Mouse (Mus musculus) kidney, adult 11 months (tissue): ENCODE measurements around the gene Ccdc117.
"Not testable (repeated sequence)": the region's sequence is repeated elsewhere in the genome, so short reads cannot be mapped to it uniquely, and the experiment has no call there.

Experiments used
- DNase-seq: peaks from one replicate; pipeline ENCODE4 v3.0.0; 2022

The Ccdc117 gene

DNA sequence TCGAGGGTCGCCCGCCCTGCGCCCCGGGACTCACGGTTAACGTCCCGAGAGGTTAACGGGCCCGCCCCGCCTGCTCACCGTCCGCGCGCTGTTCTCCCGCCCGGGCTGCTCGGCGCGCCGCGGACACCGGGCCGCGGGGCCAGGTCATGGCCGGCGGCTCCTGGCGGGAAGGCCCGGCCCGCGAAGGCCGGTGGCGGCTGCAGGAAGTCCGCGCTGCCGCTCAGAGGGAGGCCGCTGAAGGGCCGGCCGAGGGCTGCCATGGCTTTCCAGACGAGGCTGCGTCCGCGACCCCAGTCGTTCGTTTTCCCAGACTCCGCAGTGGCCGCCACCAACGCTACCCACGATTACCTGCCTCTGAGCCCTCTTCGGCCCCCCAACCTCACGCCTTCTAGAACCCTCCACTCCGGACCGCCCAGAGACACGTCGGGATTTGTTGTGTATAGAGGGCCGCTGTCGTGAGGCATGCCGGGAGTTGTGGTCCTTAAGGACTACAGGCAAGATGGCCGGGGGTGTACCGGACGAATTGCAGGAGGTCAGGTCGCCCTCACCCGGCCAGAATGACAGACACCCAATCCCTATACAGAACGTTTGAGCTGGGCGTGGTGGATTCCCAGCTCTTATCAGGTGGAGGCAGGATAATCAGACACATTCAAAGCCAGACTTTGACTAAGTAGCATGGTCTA lies at the start of gene Ccdc117:
TSS of gene Ccdc117 (minus strand) at position 389 of the 683 bp plus-strand sequence.
- peak; percentile 96 for DNase-seq

DNA sequence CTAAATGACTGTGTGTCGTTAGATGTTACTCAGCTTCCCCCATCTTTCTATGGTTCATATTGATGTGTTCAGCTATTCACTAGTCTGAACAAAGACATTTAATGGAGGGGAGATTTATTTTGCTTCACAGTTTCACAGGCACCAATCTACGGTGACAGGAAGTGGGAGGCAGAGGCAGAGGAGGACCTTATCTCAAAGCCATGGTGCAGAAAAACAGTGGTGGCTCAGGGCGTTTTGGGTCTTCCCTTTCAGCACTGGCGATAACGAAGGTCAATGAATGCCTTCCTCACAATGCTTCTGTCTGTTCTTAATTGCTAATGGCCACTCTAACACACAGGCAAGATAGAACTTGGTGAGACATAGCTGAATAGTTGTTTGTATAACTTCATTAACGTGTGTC lies 33.1 kb upstream of the Ccdc117 start:
- DNase-seq = no peak

DNA sequence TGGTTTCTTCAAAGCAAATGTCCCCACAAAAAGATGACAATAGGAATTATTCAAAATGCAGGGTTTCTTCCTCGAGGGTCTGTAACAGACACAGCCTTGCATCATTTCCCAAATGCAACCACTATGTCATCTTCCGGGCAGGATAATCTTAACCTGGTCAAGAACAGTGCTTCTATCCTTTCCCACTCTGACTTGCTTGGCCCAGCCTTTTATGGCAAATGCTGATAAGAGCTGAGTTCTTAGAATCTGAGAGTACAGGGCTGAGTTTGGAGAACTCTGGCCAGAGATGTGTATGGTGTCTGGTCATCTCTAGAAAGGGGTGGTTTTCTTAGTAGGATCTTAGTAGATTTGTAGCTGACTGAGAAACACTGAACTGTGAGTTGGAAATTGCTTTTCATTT lies 31.8 kb upstream of the Ccdc117 start:
- DNase-seq = no peak

DNA sequence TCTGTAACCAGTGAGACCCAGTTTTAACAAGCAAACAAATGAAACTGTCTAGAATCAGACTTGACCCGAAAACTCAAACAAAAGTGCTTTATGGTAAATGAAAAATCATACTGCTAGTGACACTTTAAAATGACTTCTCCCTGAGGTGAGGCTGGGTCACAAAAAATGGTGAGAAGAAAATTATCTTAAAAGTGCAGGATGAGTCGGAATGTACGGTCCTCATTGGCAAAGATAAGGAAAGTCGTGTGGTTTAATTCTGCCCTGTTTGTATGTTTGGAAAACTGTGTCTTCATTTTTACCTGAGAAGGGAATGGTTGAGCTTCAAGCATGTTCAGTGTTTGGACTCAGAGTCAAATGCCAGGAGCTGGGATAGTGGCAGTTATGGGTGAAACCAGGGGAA lies 29.9 kb upstream of the Ccdc117 start:
- no peak for DNase-seq

DNA sequence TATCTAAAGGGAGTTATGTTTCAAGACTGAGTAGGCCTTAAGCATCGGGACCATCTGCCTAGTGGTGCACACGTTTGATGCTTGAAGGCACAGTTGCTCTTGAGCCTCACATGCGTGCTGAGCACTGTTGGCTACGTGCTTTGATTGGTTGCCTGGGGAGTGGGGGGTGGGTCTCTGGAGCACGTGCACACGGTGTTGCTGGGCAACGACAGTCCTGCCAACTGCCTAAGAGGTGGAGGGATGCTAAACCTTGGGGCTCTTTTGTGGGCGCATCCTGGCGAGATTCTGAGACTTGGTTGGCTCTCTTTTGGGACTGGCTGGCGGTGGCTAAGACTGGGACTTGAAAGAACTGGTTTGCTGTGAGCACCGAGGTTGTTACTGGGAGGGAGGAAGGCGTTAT lies 27.5 kb upstream of the Ccdc117 start, which contains the start of gene Ankrd36:
TSS of gene Ankrd36 (plus strand) at position 211 of the 400 bp plus-strand sequence.
- DNase-seq = no peak

DNA sequence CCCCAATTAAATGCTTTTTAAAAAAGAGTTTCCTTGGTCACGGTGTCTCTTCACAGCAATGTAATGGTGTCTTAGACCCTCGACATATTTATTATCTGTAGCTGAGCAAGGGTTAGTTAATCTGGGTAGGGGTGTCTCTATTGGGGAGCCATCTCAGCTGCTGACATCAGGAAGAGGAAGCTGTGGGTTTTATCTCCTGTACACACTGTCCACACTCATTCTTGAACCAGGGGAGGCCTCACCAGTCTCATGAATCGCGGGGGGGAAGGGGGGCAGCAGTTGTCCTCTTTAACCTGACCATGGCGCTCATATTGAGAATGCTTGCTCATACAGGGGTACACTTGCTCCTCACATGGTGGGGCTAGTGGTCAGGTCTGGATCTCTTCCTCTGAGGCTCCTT lies 26.1 kb upstream of the Ccdc117 start:
- no peak for DNase-seq

DNA sequence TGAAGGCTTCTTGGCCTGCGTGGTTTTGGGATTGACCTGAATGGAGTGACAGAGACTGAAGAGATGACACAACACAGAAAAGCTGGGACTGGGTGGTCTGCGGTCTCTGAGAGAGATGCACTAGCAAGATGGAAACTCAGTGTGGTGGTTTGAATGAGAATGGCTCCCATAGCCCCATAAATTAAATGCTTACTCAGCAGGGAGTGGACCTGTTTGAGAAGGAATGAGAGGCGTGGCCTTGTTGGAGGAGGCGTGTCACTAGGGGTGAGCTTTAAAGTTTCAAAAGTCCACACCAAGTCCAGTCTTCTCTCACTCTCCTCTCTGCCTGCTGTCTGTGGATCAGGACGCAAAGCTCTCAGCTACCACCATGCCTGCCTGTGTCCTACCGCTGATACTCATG lies 25.7 kb upstream of the Ccdc117 start:
- no peak for DNase-seq

DNA sequence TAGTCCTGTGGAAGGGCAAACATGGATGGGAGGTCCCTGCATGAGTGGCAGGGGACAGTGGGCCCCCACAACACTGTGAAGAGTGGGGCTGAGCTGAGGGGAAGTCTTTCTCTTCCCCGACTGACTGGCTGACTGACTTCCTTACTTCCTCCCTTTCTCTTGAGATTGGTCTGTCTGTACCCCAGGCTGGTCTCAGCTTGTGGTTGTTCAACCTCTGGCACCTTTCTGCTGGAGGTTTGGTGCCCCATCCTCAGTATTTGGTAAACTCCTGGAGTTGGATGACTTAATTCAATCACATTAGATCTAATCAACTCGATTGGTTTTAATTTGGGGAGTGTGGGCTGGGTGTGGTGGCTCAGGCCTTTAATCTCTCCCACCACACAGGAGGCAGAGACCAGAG lies 24.5 kb upstream of the Ccdc117 start:
- DNase-seq = no peak

DNA sequence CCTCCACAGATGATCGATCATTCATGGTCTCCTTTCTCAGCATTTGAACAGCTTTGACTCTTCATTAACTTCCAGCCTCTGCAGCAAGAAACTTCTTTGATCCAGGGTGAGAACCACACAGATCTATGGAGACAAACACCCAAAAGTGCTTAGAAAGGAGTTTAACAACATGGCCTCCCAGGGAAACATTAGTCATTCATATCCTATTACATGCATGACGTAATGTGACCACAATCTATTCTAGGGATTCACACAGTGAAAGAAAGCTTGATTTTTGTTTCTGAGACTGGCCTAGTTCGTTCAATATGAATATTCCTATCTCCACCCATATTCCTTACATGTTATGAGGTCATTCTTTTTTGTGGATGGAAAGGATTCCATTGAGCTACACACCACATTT lies 23.6 kb upstream of the Ccdc117 start:
- DNase-seq = no peak

DNA sequence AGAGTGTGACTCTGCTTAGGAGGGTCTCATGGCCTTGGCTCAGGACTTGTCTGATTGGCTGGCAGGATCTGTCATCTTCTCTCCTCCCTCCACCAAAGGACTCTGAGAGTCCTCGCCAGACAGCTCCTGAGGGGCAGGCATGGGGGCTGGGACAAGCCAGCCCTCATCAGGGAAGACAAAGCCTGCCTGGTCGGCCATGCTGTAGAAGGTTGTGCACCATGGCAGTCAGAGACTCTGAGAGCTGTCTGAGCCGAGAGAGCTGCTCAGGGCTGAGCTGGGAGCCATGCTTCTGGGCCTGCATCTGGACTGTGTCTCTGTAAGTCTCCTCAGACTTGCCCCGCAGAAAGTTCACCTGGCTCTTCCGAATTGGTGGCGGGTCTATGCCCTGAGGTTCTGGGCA lies 21.9 kb upstream of the Ccdc117 start:
- DNase-seq = no peak

DNA sequence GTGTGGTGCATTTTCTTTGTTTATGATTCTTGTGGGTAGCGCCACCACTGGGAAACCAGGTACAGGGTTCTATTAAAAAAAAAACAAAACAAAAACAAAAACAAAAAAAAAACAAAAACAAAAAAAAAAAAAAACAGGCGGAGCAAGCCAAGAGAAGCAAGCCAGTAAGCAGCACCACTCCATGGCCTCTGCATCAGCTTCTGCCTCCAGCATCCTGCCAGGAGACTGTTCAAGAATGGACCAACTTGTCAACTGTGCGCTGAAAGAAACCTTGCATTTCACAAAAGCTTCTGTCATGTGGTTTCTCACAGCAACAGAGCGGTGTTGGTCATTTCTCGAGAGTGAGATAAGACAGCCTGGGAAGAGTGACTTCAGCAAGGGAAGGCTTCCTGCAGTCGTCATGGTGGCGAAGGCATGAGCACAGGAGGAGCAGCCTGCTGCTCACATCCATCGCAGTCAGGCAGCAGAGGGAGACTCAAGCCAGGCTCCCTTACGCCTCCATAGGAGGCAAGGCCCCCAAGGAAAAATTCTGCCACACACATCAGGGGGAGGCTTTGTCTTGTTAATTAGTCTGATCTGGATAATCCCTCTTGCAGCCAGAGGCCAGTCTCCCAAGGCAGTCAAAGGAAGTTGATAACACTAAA lies 20.8 kb upstream of the Ccdc117 start:
- DNase-seq = no peak

DNA sequence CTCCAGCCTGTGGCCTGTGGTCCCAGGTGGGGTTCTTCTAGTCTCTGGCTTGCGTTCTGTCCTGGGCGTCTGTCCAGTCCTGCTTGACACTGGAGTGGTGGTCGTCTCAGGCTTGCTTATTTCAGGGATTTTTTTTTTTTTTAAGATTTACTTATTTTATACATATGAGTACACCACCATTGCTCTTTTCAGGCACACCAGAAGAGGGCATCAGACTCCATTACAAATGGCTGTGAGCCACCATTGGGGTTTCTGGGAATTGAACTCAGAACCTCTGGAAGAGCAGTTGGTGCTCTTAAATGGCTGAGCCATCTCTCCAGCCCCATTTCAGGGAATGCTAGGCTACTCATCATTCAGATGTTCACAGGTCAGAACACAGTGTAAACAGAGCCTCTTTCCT lies 18.3 kb upstream of the Ccdc117 start:
- no peak for DNase-seq

DNA sequence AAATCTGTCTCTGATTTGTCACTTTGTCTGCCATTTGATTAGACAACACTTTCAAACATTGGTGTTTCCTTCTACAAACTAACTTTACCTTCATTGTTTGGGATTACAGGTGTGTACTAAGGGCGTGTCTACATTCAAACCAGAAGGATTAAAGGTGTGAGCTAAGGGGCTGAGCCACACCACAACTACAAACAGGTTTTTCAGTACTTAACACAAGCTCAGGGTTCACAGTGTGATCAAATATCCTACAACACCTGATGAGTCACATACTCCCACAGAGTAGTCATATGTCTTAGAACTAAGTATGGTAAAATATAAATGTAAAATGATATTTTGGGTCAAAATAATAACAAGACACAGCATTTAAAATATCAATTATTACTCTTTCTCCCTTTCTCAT lies 9.9 kb upstream of the Ccdc117 start:
- DNase-seq = no peak

DNA sequence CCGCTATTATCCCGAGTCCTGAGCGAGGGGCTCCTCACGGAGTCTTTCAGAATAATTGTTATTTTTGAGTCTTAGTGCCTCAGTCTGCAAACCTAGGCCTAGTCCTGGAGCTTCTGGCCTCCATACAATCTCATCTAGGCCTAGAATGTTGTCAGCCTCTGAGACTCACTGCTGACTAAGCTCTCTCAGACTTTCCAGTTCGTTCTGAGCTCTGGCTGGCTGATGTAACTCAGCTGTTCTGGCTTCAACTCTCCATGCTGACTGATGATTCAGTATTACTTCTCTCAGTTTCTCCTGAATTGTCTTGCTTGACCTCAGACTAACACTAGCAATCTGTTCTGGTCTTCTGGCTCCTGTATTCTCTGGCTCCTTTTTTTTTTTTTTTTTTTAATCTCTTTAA lies 9.4 kb upstream of the Ccdc117 start:
- no peak for DNase-seq

DNA sequence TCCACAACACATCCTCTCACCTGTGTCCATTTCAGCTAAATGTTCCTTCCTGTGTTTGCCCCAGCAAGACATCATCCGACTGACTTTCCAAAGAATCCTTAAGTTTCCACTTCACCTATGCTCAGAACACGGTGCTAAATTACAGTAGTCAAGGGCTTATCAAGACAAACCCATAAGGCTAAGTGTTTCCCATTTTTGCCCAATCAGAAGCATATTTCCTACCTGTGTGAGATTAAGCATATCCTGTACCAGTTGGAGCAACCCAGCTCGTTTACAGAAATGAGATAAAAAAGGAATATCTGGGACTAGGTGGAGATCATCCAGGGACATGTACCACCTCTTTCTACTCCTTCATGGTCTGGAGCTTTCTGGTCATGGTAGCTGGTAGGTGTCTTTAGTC lies 4.7 kb upstream of the Ccdc117 start:
- DNase-seq = no peak

DNA sequence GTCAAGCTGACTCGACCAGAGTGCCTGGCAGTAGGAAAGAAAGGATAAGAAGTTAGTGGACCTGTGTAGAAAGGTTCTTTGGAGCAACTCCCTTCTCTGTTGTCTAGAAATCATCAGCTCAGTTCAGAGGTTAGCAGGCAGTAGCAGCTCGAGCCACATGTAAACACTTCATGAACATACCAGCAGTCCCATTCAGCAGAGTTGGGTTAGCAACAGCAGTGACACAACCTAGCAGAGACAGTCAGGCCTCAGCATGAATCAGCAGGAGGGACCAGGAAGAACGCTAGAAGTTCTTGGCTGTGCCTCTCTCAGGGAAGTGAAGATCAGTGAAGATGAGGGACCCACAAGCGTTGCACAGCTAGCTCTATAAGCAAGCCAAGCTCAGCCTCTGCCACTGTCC lies 3.5 kb upstream of the Ccdc117 start:
- no peak for DNase-seq

DNA sequence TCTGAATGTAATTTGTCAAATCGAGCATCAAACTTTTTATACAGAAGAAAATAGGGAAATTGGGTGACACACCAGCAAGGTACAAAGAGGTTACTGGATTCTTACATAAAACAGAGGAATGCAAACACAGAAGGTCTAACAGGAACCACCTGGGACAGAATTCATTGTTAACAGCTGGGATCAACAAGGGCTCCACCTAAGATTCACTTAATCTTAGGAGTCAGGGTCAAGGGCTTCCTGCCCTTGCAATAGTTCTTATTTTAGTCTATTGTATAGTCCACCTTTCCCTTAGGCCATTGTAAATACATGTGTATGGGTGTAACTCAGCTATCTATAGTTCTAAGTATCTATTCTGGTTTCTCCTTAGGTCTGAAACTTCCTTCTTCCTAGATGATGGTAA lies 2.7 kb upstream of the Ccdc117 start:
- not testable (repeated sequence) for DNase-seq

DNA sequence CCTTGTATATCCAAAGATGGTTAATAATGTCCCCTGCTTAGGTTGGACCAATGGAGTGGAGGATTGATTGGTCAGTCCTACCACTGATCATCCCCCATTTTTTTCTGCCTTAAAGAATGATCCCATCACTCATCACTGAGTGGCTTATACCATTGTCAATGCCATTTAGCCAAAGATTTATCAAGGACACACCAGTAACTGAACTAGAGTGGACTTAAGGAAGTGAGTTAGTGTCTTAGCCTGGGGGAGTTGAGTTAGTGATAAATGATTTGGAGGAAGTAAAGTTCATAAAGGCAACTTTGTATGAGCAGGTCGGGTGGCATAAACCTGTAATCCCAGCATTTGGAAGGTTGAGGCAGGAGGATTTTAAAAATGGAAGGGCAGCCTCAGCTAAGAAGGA lies 1.3 kb upstream of the Ccdc117 start:
- no peak for DNase-seq

DNA sequence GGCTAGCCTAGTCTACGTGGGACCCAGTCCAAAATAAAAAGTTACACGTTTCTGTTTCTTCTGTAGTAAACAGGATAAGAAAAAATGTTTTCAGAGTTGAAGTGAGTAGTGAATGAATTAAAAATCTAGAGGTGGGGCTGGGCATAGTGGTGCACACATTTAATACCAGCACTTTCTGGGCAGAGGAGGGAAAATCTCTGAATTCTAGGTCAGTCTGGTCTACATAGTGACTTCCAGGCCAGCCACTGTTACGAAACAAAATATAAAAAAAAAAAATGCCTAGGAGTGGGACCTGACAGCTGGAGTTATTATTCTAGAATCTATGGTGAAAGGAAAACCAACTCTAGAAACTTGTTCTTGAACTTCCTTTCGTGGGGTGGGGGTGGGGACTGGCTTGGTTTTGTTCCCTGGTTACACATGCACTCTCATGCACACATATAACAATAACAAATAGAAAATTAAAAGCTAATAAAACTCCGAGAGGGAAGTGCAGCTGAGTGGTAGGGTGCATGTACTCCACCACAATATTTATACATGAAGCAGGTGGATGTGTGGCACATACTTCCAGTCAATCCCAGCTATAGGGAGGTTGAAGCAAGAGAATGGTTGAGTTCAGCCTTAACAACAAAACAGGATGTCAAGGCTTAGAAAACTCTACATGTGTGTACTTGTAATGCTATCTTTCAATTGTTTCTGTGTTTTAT lies 647 bp upstream of the Ccdc117 start:
- DNase-seq = no peak

DNA sequence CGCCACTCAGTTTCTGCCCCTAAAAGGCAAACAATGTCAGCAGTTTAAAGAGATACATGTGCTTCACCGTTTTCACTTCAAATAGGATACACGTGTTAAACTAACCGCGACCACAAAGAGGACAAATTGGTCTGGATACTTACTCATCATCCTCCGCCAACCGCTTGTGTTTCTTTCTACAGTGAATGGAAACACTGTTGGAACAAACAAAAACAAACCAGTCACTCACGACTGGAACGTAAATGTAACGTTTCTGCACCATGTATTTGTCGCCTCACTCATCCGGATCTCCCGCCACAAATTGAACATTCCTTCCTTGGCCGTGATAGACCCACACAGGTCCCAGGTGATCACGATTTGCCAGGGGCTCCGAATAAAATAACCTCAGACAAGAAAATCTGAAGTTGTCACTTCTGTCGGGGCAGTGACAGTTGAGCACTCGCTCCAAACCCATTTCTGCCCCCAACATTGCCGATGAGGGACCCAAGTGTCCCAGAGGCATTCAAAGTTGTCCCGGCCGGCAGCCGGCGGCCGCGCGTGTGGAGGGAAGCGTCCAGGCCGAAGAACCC lies 673 bp downstream of the Ccdc117 start:
- DNase-seq = no peak

DNA sequence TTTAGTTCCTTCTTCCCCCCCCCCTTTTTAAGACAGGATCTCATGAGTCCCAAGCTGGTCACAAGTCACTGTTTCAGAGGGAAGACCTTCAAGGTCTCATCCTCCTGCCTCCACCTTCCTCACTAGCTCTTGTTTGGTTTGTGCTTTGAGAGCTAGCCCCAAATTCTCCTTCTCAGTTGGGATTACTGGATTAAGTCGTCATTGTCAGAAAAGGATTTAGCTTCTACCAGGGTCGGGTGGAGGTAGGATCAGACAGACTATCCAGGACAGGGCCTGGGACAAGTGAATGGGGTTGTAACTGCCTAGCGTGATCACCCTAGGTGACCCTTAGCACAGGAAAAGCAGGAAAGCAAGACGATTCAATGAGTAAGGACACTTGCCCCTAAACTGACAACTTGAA lies 1.7 kb downstream of the Ccdc117 start:
- no peak for DNase-seq

DNA sequence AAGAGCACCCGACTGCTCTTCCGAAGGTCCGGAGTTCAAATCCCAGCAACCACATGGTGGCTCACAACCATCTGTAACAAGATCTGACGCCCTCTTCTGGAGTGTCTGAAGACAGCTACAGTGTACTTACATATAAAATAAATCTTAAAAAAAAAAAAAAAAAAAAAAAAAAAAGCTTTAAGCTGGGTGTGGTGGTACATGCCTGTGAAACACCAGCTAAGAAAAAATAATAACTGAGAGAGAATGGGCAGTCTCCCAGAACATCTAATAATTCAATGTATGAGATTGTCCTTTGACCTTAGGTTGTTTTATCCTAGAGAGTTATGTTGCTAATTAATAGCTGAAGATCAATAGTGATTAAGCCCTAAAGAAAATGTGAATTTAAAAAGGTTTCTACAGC lies 4.5 kb downstream of the Ccdc117 start:
- not testable (repeated sequence) for DNase-seq

DNA sequence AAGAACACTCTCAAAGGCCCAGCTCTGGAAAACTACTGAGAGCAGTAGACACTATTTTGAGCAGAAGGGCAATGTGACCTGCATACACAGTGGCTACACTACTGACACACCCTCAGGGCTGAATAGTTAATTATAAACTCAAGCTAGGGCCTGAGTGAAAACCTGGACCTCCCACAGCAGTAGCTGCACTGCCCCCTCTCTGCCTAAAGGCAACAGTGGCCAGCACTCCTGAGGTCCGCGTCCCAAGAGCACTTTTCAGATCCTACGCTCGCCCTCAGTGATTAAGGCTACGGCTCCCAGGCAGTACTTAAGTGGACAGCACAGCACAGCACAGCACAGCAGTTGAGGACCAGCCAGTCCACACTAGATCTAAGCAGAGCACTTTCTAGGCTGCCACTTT lies 8.9 kb downstream of the Ccdc117 start:
- peak; percentile 94 for DNase-seq

DNA sequence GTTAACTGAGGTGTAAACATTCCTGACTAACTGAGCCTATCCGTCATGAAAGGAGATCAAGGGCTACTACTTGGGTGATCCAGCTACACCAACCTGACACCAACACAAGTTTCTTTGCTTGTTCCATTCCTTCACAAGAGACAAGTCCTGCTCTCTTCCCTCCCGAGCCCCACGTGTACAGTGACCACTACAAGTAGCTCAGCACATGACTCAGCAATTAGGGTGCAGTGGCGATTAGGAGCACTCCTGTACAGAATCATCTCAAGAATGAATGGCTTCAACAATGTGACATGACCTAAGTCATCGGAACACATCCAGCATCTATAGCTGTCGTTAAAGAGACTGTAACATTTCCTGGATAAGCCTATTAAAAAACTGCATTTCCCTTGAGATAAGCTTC lies 11.3 kb downstream of the Ccdc117 start:
- no peak for DNase-seq
